Mouse (Mus musculus) neutrophil, adult 83 days (primary cell): Measurements from ENCODE around the gene Pds5b. TPM values are rescaled to one million over a fixed set of nuclear protein-coding genes. Genes with fewer than 3 reads are reported as not detected.

Experiments used
- total RNA-seq, 2 experiments: library from RNA; stranded (reverse); gene quantifications; one replicate each; pipeline ENCODE4 v1.2.4; 2023

The Pds5b gene
- total RNA-seq = 10 to 100 TPM; 23.9 to 24.2 TPM

DNA sequence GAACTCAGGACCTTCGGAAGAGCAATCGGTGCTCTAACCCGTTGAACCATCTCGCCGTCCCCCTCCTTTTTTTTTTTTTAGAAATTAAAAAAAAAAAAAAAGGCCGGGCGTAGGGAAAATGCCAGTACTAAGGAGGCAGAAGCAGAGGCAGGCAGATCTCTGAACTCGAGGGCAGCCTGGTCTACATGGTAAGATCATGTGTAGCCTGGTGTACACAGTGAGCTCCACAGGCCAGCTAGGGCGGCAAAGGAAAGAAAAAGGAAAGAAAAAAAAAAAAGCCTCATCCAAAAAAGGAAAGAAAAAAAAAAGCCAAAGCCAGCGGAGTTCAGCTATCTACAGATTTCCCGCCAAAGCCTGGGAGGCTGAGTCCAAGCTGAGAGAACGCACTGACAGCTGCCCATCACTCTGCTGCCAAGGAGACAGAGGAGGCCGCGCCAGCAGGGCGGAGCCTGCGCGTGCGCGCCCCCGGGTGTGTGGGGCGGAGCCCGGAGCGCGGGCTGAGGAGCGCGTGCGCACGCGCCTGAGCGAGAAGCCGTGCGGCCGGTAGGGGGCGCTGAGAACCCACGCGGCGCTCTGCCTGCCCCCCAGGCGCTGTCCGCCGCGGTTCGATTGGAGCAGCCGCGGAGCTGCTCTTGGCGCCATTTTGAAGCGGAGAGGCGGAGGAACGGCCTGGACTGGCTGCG is at the start of gene Pds5b:
Pds5b (plus strand) TSS at position 587 of the 683 bp plus-strand sequence.

DNA sequence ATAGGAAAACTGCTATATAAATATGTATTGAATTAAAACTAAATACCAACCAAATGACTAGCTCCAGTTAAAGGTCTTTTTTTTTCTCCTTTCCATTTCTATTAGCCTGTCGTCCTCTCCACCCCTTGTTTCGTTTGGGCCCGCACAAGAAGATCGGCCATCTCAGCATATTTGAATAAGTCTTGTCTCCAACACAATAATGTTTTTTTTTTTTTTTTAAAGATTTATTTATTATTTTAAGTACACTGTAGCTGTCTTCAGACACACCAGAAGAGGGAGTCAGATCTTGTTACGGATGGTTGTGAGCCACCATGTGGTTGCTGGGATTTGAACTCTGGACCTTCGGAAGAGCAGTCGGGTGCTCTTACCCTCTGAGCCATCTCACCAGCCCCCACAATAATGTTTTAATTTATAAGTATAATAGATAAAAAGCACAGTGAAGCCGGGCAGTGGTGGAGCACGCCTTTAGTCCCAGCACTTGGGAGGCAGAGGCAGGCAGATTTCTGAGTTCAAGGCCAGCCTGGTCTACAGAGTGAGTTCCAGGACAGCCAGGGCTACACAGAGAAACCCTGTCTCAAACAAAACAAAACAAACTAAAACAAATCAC is 7.3 kb upstream of the Pds5b start, which contains the start of gene N4bp2l2:
N4bp2l2 (minus strand) TSS at position 51 of the 607 bp plus-strand sequence.

Other genes starting within 250 kb of the Pds5b start
- gene Zar1l, start 155.6 kb upstream of the Pds5b start, total RNA-seq = not detected
- gene Brca2, start 151.1 kb upstream of the Pds5b start, total RNA-seq = 10 to 100 TPM; 24.8 to 27.5 TPM
- gene N4bp2l1, start 76.6 kb upstream of the Pds5b start, total RNA-seq = 10 to 100 TPM; 49.6 to 52.8 TPM
- 10 to 100 TPM; 44.0 to 55.2 TPM for gene N4bp2l2, start 7.6 kb upstream of the Pds5b start, total RNA-seq